Mouse (Mus musculus) forebrain, embryonic 12.5 days (tissue): Measurements from ENCODE around the gene Olfr1357. TPM values are rescaled to one million over a fixed set of nuclear protein-coding genes. Genes with fewer than 3 reads are reported as not detected.
A peak's percentile ranks its signal among the peaks of the same experiment; 100 is the strongest.

Experiments
- ATAC-seq: fragments of 200-750 bp; cut with Nextera tagmentation; 2 replicates; pipeline ENCODE4 v1.8.0; 2017; ENCODE audit warnings: moderate TSS enrichment; ENCODE audit not compliant: low FRiP score
- H3K27ac ChIP-seq: fragments of 300-500 bp; sonication (generic); 2 replicates; pipeline ENCODE4 v1.5.1; 2016; ENCODE audit warnings: mild to moderate bottlenecking
- H3K27me3 ChIP-seq: fragments of 300-500 bp; sonication (generic); 2 replicates; pipeline ENCODE4 v1.6.1; 2016; ENCODE audit warnings: mild to moderate bottlenecking
- H3K36me3 ChIP-seq: fragments of 300-500 bp; sonication (generic); replicated peaks from 2 replicates; pipeline ENCODE4 v1.6.1; 2016; ENCODE audit warnings: mild to moderate bottlenecking
- H3K4me1 ChIP-seq: fragments of 300-500 bp; sonication (generic); 2 replicates; pipeline ENCODE4 v1.6.1; 2016
- H3K4me2 ChIP-seq: fragments of 300-500 bp; sonication (generic); 2 replicates; pipeline ENCODE4 v1.6.1; 2016; ENCODE audit warnings: mild to moderate bottlenecking, moderate library complexity
- H3K4me3 ChIP-seq: fragments of 300-500 bp; sonication (generic); replicated peaks from 2 replicates; pipeline ENCODE4 v1.5.1; 2016; ENCODE audit warnings: mild to moderate bottlenecking
- H3K9ac ChIP-seq: fragments of 300-500 bp; sonication (generic); 2 replicates; pipeline ENCODE4 v1.6.1; 2016; ENCODE audit warnings: mild to moderate bottlenecking
- H3K9me3 ChIP-seq: fragments of 300-500 bp; sonication (generic); 2 replicates; pipeline ENCODE4 v1.6.1; 2016
- WGBS: fragments of 180-500 bp; shearing (Covaris S2); methylation state at CpG from one replicate; pipeline ENCODE4 v1.1.7; 2016; 5-methylcytosine and 5-hydroxymethylcytosine counted together
- polyA plus RNA-seq: library from polyadenylated mRNA; unstranded; fragments of >200 nt; fragmentation: Nextera tagmentation; extraction: Ambion mirVana; gene quantifications from 2 replicates; pipeline ENCODE4 v1.2.1, GENCODE M21; 2016

The Olfr1357 gene
- polyA plus RNA-seq, 1 experiment from 2014 or later, result not detected

DNA sequence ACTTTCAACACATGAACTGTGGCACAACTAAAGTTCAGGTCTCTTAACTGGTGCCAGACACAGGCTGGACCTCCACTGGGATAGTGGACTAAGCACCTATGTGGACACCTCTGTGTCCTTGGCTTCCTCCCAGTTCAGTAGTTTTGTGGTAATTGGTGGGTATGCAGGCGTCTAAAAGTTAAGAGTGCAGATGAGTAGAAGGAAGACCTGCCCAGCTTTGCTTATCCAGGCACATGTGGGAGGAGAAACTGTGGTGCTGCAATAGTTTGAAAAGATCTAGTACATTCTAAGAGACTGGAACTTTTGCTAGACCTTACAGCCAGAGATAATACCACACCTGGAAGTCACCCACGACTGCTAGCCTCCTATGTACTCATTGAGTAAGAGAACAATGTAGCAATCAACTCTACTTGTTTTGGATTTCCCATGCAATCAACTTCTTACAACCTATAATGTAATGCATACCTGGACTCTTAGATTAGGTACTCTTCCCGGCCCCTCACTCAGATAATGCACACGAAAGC lies 25.0 kb downstream of the Olfr1357 start:
- H3K9ac ChIP-seq, result no peak overlapping the region
- 81% methylated on average over 4 of the region's 4 CpGs for WGBS
- no peaks in the 10 kb centered on the region for H3K9me3 ChIP-seq
- no peak overlapping the region for H3K4me2 ChIP-seq
- no peak overlapping the region for H3K4me3 ChIP-seq
- H3K27me3 ChIP-seq, result 0 out of 2 replicates have a peak, but pooled peaks cover 4% of the 10 kb centered on the region
- peaks cover 14% of the 10 kb centered on the region for H3K36me3 ChIP-seq
- peaks cover 16% of the 10 kb centered on the region for H3K4me1 ChIP-seq
- no peak for ATAC-seq
- no peak overlapping the region for H3K27ac ChIP-seq

DNA sequence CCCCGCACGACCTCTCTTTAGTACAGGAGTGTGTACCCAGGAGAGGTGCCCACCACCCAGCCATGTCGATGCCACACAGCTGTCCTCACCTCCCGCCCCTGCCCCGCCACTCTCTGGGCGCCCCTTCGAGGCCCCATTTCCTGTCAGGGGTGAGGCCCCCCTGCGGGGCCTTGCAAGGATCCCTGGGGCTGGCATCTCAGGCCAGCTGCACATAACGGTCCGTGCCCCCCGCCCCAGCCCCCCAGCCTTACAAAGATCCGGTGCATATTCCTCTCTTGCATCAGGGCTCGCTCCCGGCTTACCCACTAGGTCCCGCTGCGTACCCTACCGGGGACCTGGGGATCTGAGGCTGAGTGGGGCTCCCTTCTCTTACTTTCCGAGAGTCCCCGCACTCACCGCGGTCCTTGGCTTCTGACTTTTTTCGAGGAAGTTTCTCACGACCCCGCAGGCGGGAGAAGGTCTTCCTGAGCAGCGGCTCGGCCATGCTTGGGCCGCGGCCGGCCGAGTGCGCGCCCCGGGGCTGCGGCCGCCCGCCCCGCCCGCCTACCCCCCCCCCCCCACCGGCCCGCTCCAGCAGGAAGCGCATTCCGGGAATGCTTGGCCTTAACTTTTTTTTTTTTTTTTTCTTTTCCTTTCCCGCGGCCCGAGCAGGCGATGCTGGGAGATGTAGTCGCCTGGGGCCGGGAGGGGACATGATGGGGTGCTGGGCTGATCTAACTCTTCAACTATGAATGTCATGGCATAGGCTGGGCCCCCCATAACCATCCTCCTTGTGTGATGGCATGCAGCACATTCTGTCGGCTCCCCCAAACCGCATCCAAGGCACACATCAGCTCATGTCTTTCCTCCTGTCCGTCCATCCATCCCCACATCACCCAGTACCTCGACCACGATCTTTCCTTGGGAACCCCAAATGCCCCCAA lies 26.2 kb downstream of the Olfr1357 start, which contains the start of gene Syde1:
Gene Syde1 (minus strand): TSS at position 559 of the 923 bp plus-strand sequence.
- WGBS, result 6% methylated on average over 33 of the region's 54 CpGs
- Histone ChIP-seq H3K27ac (0 out of 2 replicates have a peak within 1 kb of the TSS, but pooled peaks have one; percentile 19), H3K9ac (peak within 1 kb of the TSS; percentile 68)

GRCm38 (mm10) chr10:78590744-78591143 lies 27.1 kb downstream of the Olfr1357 start:
- Histone ChIP-seq H3K36me3 (peaks cover 32% of the 10 kb centered on the region), H3K4me1 (peaks cover 16% of the 10 kb centered on the region), H3K9ac (peak overlapping the region; percentile 68; the same call in 1 of the 2 replicates), H3K4me3 (peak overlapping the region; percentile 59), H3K27ac (no peak overlapping the region), H3K27me3 (0 out of 2 replicates have a peak, but pooled peaks cover 4% of the 10 kb centered on the region), H3K4me2 (peak overlapping the region; percentile 78), H3K9me3 (no peaks in the 10 kb centered on the region)
- WGBS, result 54% methylated on average over 9 of the region's 9 CpGs
- 0 out of 2 replicates have a peak, but pooled peaks have one; percentile 6 for ATAC-seq

More for the DNA sequence above, 26.2 kb downstream of the Olfr1357 start, which contains the start of gene Syde1:
- peak within 1 kb of the TSS; percentile 78 for H3K4me2 ChIP-seq
- peak; percentile 76 for ATAC-seq
- peaks cover 23% of the 10 kb centered on the region for H3K36me3 ChIP-seq
- 0 out of 2 replicates have a peak, but pooled peaks cover 4% of the 10 kb centered on the region for H3K27me3 ChIP-seq
- H3K9me3 ChIP-seq, result no peaks in the 10 kb centered on the region
- peak within 1 kb of the TSS; percentile 59 for H3K4me3 ChIP-seq
- peaks cover 16% of the 10 kb centered on the region for H3K4me1 ChIP-seq

DNA sequence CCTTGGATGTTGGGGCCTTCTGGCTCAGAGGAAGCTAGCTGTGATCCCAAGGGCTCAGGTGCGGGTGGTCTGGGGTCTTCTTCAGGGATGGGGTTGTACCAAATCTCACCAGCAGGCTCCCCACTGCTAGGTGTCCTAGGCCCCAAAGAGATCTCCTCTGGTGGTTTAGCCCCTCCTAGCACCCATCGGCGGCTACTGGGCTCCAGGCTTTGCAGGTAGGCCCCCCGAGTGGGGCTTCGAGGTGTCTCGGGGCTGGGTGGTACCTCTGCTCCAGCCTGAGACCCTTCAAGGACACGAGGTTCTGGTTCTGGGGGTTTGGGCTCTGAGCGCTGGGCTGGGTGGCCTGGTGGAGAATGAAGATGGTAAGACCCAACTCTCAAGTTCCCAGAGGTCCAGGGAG lies 28.0 kb downstream of the Olfr1357 start:
- Histone ChIP-seq H3K27ac (no peak overlapping the region), H3K27me3 (0 out of 2 replicates have a peak, but pooled peaks cover 4% of the 10 kb centered on the region), H3K9me3 (no peaks in the 10 kb centered on the region), H3K36me3 (peaks cover 41% of the 10 kb centered on the region), H3K9ac (no peak overlapping the region), H3K4me1 (peaks cover 16% of the 10 kb centered on the region), H3K4me3 (no peak overlapping the region), H3K4me2 (no peak overlapping the region)
- 90% methylated on average over 8 of the region's 8 CpGs for WGBS
- no peak for ATAC-seq

- peaks cover 47% of the 10 kb centered on the region for H3K36me3 ChIP-seq
These were observed 28.6 kb downstream of the Olfr1357 start for GRCm38 (mm10) chr10:78589291-78589690.

GRCm38 (mm10) chr10:78586026-78586425 lies 31.8 kb downstream of the Olfr1357 start:
- 0 out of 2 replicates have a peak, but pooled peaks cover 2% of the 10 kb centered on the region for H3K27me3 ChIP-seq
- H3K9me3 ChIP-seq, result no peaks in the 10 kb centered on the region
- peaks cover 65% of the 10 kb centered on the region for H3K36me3 ChIP-seq
- no peak overlapping the region for H3K9ac ChIP-seq
- H3K4me1 ChIP-seq, result peaks cover 8% of the 10 kb centered on the region
- 95% methylated on average over 13 of the region's 13 CpGs for WGBS
- no peak overlapping the region for H3K27ac ChIP-seq
- no peak for ATAC-seq
- no peak overlapping the region for H3K4me3 ChIP-seq
- no peak overlapping the region for H3K4me2 ChIP-seq

More at GRCm38 (mm10) chr10:78589291-78589690, 28.6 kb downstream of the Olfr1357 start:
- Histone ChIP-seq H3K4me2 (no peak overlapping the region), H3K9me3 (no peaks in the 10 kb centered on the region), H3K4me3 (no peak overlapping the region), H3K9ac (no peak overlapping the region), H3K4me1 (peaks cover 16% of the 10 kb centered on the region), H3K27me3 (0 out of 2 replicates have a peak, but pooled peaks cover 4% of the 10 kb centered on the region), H3K27ac (no peak overlapping the region)
- 95% methylated on average over 18 of the region's 18 CpGs for WGBS
- ATAC-seq, result no peak

DNA sequence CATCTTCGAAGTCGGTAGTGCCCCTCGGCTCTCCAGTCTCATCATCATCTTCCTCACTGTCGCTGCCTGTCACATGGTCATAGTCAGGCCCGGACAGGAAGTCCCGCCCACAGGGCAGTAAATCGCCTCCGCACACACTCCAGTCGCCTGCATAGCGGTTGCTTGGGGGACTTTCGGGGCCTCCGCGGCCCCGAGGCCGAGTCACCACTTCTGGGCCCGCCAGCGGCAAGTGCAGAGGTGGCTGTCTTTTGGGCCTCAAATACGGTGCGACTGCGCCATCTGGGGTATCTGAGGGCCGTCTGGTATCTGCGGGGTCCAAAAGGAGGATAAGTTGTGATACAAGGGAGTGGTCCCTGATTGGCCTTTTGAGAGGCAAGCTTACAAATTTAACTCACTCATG lies 32.3 kb downstream of the Olfr1357 start:
- ATAC-seq, result no peak
- 88% methylated on average over 22 of the region's 22 CpGs for WGBS
- Histone ChIP-seq H3K36me3 (peaks cover 69% of the 10 kb centered on the region), H3K4me1 (peaks cover 4% of the 10 kb centered on the region), H3K27ac (no peak overlapping the region), H3K27me3 (no peaks in the 10 kb centered on the region), H3K9ac (no peak overlapping the region), H3K4me3 (no peak overlapping the region), H3K9me3 (no peaks in the 10 kb centered on the region), H3K4me2 (no peak overlapping the region)

GRCm38 (mm10) chr10:78584996-78585395 lies 32.9 kb downstream of the Olfr1357 start:
- no peak for ATAC-seq
- Histone ChIP-seq H3K4me3 (no peak overlapping the region), H3K36me3 (peaks cover 72% of the 10 kb centered on the region), H3K27ac (no peak overlapping the region), H3K4me1 (no peaks in the 10 kb centered on the region), H3K27me3 (no peaks in the 10 kb centered on the region), H3K9me3 (no peaks in the 10 kb centered on the region), H3K4me2 (no peak overlapping the region), H3K9ac (no peak overlapping the region)
- 83% methylated on average over 1 of the region's 1 CpGs for WGBS

DNA sequence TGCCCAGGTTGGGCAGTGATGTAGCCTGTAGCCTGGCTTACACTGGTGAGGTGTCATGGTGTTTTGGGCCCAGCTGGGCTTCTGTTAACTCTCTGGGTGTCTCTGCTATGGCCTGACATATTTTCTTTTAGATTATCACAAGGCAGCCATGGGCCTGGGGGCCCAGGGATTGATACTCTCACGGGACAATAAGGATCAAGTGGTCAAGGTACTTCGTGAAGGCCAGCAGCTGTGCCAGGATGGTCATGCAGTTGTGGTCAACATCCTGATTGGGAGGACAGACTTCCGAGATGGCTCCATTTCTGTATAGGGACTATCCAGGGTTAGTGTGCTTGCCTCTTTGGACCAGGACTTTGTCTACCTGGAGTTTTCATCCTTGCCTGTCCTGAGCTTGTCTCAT lies 33.9 kb downstream of the Olfr1357 start:
- H3K4me2 ChIP-seq, result no peak overlapping the region
- WGBS, result 88% methylated on average over 3 of the region's 3 CpGs

GRCm38 (mm10) chr10:78583347-78583746 lies 34.5 kb downstream of the Olfr1357 start:
- no peak overlapping the region for H3K9ac ChIP-seq
- no peaks in the 10 kb centered on the region for H3K9me3 ChIP-seq
- peaks cover 72% of the 10 kb centered on the region for H3K36me3 ChIP-seq
- no peaks in the 10 kb centered on the region for H3K4me1 ChIP-seq
- H3K4me3 ChIP-seq, result no peak overlapping the region
- no peaks in the 10 kb centered on the region for H3K27me3 ChIP-seq
- H3K27ac ChIP-seq, result no peak overlapping the region
- 80% methylated on average over 9 of the region's 9 CpGs for WGBS
- no peak overlapping the region for H3K4me2 ChIP-seq
- no peak for ATAC-seq

More for the DNA sequence above, 33.9 kb downstream of the Olfr1357 start:
- Histone ChIP-seq H3K27ac (no peak overlapping the region), H3K27me3 (no peaks in the 10 kb centered on the region), H3K36me3 (peaks cover 72% of the 10 kb centered on the region), H3K4me3 (no peak overlapping the region), H3K9ac (no peak overlapping the region), H3K4me1 (no peaks in the 10 kb centered on the region), H3K9me3 (no peaks in the 10 kb centered on the region)
- ATAC-seq, result no peak

DNA sequence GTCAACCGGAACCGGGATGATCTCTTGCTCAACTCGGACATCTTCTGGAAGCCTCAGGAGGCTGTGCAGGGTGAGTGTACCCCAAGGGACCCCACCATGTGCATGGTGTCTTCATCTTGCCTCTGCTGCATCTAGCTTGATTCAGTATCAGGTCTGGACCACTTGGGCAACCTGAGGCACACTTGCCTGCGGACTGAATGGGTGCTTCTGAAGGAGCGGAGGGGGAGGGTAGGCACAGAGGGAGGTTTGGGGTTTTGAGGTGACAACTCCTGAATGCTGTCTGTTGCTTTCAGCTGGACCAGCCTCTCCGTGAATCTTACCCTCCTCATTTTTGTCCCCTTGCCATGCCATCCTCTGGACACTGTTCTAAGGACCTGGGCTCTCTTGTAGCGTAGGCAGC lies 36.8 kb downstream of the Olfr1357 start:
- Histone ChIP-seq H3K36me3 (peaks cover 67% of the 10 kb centered on the region), H3K9me3 (no peaks in the 10 kb centered on the region), H3K4me3 (no peak overlapping the region), H3K4me2 (no peak overlapping the region), H3K4me1 (no peaks in the 10 kb centered on the region), H3K27ac (no peak overlapping the region), H3K27me3 (no peaks in the 10 kb centered on the region), H3K9ac (no peak overlapping the region)
- 91% methylated on average over 7 of the region's 7 CpGs for WGBS
- ATAC-seq, result no peak

DNA sequence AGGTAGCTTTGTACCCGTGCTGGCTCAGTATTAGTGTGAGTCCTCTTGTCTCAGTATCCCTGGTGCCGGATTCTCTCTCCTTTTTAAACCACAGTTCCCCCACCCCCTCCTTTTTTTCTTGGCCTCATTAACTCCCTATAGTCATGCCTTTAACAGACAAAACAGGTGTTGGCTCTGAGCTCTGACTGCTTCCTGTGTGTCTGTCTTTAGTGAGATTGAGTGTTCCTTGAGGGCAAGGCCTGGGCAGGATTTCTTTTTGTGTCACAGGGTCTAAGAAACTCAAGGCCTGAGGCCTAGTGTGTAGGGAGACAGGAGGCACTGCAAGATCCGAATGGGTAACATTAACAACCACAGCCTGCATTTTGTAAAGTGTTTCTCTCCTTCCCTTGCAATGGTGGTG lies 39.7 kb downstream of the Olfr1357 start:
- Histone ChIP-seq H3K27ac (no peak overlapping the region), H3K4me2 (no peak overlapping the region), H3K4me1 (peaks cover 8% of the 10 kb centered on the region), H3K9ac (no peak overlapping the region), H3K36me3 (peaks cover 38% of the 10 kb centered on the region), H3K4me3 (no peak overlapping the region), H3K27me3 (no peaks in the 10 kb centered on the region), H3K9me3 (no peaks in the 10 kb centered on the region)
- 68% methylated on average over 3 of the region's 3 CpGs for WGBS
- ATAC-seq, result no peak
